Mouse (Mus musculus) liver, postnatal 0 days (tissue): ENCODE data around the gene Rilp.

Experiments used
- CTCF ChIP-seq: sonication (generic); IDR thresholded peaks from 2 replicates; pipeline ENCODE4 v1.5.1; 2016; ENCODE audit warnings: antibody characterized with exemption, low read depth
- EP300 ChIP-seq: IDR thresholded peaks from 2 replicates; pipeline ENCODE4 v1.6.1; 2016; ENCODE audit warnings: antibody characterized with exemption, low read depth, mild to moderate bottlenecking

GRCm38 (mm10) chr11:75462865-75463336 lies 47.0 kb upstream of the Rilp start:
- TF ChIP-seq CTCF, result no peak
- peak; percentile 51; the same call in 1 of the 2 replicates for TF ChIP-seq EP300
